Mouse (Mus musculus) heart, postnatal 4 days (tissue): ENCODE data around the gene Zfp217. TPM values are rescaled to one million over a fixed set of nuclear protein-coding genes. Genes with fewer than 3 reads are reported as not detected.

Experiments
- DNase-seq: peaks from one replicate; pipeline ENCODE4 v3.0.0; 2021
- total RNA-seq, 2 experiments: library from RNA; stranded (reverse); gene quantifications; 2 replicates each; pipeline ENCODE4 v1.2.3; 2021

The Zfp217 gene
- total RNA-seq, 2 experiments from 2014 or later: 18.8 to 19.3 TPM

- no peak for DNase-seq
Observed at GRCm38 (mm10) chr2:170131981-170132460, 15.9 kb downstream of the Zfp217 start.

GRCm38 (mm10) chr2:170130780-170131645, 16.9 kb downstream of the Zfp217 start:
- peak; percentile 92 for DNase-seq

DNA sequence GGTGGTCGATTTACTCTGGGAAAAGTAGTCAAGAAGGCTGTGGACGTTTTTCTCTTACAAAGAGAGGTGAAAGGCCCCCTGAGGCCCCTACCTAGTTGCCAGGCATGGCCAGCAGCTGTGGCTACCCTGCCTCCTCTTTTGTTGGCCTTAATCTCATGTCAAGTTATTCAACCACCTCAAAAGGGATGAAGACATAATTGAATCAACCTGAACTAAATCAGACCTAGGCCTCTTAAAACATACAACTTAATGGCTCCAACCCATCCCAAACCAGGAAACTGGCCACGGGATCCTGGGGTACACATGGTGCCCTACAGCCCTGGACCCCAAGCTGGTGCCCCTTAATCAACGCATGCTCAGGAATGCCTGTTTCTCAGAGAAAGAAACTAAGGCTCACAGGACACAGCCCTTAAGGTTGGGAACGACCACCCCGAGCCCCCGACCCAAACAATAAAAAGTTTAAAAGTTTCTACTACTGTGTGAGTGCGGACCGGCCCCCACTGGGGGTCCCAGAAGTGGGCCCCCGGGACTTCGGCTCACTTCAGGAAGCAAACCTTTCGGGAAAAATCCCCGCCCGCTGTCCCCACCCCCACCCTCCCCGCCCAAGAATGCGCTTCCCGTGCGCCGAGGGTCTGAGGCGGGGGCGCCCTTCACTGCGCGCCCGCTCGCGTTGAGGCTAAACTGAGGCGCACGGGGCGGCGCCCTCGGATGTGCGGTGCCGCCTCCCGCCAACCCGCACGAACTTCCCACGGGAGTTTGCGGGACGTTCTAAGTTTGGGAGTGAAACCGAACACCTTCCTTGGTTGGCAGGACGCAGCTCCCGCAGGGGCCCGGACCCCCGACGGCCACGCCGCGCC, 17.8 kb downstream of the Zfp217 start:
- DNase-seq: peak; percentile 47

DNA sequence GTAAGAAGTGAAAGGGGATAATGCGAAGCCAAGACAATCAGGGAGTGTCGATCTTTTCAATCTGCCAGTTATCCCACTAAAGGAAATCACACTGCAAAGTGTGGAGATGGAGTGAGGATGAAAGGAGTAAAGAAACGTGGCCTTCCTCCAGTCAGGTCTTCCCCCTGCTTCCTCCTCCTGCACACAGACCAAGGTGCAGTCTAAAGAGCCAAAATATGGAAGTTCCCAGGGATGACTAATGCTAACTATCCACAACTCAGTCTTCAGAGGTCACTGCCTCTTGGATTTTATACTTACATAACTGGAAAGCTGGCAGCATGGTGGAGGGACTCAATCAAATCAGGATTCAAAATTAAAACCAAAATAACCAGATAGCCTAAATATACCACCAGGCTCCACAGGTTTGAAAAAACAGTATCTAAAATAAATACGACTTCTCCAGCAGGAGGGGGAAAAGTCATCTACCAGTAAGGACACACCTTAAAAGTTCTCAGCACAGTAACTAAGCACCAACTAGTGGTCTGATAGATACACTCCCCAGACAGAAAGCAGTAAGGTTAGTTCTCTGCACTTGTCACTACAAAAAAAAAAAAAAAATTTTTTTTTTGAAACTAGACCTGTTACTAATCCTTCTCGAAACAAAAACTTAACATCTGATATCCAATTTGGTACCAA, 18.5 kb downstream of the Zfp217 start:
- no peak for DNase-seq

- no peak for DNase-seq
Observed at GRCm38 (mm10) chr2:170128461-170129247, 19.2 kb downstream of the Zfp217 start.

DNA sequence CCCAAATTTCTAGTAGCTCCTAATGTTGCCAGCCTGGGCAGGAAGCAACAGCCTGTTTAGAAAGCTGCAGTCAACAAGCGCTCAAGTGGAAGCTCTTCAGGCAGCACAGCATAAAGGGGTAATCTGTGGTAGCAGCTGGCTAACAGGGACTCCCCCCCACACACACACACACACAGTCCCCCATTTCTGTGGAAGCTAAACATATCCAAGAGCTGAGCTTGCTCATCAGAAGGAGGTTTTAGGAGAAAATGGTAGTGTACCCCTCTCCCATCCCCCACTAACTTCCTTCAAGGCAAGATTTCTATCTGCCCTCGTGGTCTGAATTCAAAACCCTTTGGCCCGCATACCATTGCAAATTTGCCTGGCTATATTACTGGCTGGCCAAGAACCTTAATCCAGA, 20.4 kb downstream of the Zfp217 start:
- no peak for DNase-seq

DNA sequence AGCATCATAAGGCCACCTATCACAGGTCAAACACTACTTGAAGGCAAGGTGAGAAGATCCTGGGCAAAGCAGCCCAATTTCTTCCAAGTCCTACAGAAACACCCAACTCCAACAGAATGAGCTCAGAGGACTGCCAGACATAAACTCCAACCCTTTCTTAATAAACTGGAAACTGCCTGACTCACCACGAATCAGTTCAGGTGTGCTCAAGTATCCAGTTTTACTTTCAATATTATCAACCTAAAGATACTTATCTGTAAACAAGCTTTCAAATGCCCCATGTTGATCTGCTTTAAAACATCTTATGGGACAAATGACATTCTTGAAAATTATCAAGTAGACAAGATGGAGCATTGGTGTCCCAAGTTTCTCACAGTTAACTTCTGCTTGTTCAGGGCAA, 21.6 kb downstream of the Zfp217 start:
- DNase-seq: no peak

DNA sequence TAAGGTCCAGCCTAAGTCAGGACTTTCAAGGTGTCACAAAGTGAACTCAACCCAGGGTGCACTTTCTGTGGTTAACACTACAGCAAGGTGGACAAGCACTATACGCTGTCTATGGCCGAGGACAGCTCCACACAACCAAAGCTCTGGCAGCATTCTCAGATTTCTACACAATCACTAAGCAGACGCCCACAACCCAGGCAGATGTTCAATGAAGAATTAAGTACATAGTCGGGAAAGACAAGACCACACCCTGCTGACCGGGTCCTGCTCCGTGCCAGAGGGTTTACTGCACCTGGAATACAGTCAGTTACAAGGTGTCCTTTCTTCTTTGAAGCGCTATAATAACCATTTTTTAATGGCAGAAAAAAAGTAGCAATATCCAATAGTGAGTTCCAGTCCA, 25.7 kb downstream of the Zfp217 start:
- no peak for DNase-seq

DNA sequence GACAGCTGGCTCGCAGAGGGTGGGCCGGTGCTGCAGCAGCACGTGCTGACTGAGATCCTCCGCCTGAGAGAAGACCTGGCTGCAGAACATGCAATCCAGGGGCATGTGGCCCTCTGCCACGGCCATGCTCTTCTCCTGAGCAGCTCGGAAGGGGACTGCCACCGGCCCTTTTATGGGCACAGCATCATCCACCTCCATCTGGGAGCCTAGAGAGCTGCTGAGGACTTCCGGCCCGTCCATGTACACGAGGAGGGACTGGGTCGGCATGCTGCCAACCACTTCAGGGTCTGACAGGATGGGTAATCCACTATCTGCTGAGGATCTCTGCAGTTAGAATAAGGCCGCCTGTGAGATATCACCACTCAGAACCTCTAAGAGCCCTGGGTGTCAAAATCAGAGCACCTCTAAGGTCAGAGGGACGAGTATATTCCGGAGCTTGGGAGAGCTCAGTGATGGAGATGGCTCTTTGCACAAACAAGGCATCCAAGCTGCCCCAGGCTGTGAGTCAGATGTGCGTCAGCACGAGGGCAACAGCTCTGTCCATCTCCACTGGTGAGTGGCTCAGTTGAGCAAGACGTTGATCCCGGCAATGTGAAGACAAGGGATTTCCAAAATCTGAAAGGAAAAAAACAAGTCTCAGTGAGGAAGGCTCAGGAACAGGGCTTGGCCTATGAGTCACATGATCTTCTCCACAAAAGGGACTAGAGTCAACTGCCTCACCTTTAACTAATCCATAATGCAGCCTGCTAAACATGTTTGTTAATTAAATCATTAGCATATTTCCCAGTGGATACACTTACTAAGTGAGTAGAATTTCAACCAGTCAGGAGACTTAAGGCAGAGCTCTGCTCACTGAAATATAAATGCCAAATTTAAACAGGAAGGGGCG, 27.5 kb downstream of the Zfp217 start:
- no peak for DNase-seq

- DNase-seq: peak; percentile 77
Observed at GRCm38 (mm10) chr2:170116704-170117281, 31.1 kb downstream of the Zfp217 start.

DNA sequence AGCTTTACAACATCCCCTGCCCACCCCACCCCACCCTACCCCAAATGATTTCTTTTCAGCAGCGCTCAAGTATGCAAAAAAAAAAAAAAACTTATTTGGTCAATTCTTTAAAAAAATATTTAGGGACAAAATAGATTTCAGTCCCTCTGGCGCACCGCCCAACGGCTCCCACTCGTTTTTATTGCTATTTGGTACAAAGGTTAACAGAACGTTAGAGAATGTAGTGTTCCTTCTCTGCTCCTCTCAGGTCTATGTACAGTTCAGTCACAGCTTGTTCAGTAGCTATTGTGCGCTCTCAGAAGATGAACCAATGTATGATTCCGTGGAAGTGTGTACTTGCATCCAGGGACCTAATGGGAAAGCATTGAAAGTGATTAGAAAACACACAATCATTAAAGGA, 37.6 kb downstream of the Zfp217 start:
- no peak for DNase-seq

DNA sequence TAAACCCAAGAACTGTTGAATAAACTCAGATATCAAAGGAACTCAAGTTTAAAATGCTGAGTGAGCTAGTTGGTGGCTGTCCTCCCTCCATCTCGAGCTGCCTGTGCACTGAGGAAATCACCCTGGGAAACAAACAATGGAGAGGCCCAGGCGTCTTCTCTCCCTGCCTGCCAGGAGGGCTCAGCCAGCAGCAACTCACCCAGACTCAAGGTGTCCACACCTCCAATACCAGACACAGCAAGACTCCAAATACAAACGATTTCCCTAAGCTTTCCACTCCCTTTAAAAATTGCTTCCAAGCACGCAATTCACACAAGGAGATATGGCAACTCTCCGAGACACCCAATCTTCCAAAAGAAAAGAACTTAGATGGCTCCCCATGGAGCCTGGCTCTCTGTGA, 38.4 kb downstream of the Zfp217 start:
- no peak for DNase-seq

GRCm38 (mm10) chr2:170107791-170108190, 40.1 kb downstream of the Zfp217 start:
- DNase-seq: no peak

- DNase-seq: no peak
Observed at GRCm38 (mm10) chr2:170106000-170106399, 41.9 kb downstream of the Zfp217 start.

DNA sequence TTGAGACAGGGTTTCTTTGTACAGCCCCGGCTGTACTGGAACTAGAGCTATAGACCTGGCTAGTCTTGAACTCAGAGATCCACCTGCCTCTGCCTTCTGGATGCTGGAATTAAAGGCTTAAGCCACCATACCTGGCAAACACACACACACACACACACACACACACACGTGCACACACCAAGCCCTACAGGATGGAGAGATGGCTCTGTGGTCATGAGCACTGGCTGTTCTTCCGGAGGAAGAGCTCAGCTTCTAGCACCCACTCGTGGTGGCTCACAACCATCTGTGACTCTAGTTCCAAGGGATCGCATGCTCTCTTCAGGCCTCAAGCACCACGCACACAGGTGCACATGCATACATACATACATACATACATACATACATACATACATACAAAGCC, 43.5 kb downstream of the Zfp217 start:
- no peak for DNase-seq

- DNase-seq: peak; percentile 69
Observed at GRCm38 (mm10) chr2:170103852-170104251, 44.1 kb downstream of the Zfp217 start.

GRCm38 (mm10) chr2:170103341-170103740, 44.6 kb downstream of the Zfp217 start:
- no peak for DNase-seq

GRCm38 (mm10) chr2:170101932-170102331, 46.0 kb downstream of the Zfp217 start:
- DNase-seq: no peak

- DNase-seq: peak; percentile 97
Observed at GRCm38 (mm10) chr2:170101132-170101531, 46.8 kb downstream of the Zfp217 start.

- no peak for DNase-seq
Observed at GRCm38 (mm10) chr2:170094871-170095270, 53.0 kb downstream of the Zfp217 start.
